Mouse (Mus musculus): ENCODE results near the gene Lrrc28. TPM values are rescaled to one million over a fixed set of nuclear protein-coding genes. Genes with fewer than 3 reads are reported as not detected.

The Lrrc28 gene
- polyA plus RNA-seq, 1 experiment from 2014 or later = 22.1 TPM

- WGBS = 90% methylated on average over 7 of the region's 7 CpGs
- Histone ChIP-seq H3K4me3 (ENCODE audit: low read depth, low read length) (no peak overlapping the region), H3K27ac (ENCODE audit: low read depth, low read length) (no peak overlapping the region), H3K9me3 (ENCODE audit: control insufficient read depth, low read length) (no peaks in the 10 kb centered on the region), H3K36me3 (ENCODE audit: control insufficient read depth, insufficient read depth, low read length) (no peaks in the 10 kb centered on the region), H3K27me3 (ENCODE audit: control insufficient read depth, insufficient read depth, low read length) (no peaks in the 10 kb centered on the region), H3K4me2 (no peak overlapping the region), H3K9ac (ENCODE audit: low read length) (no peak overlapping the region), H3K4me1 (ENCODE audit: control insufficient read depth, insufficient read depth, low read length) (no peaks in the 10 kb centered on the region)
- DNase-seq (ENCODE audit: low spot score, missing footprints) (no peak), ATAC-seq (ENCODE audit: low FRiP score) (no peak)
Observed at GRCm38 (mm10) chr7:67614464-67614861, 30.6 kb downstream of the Lrrc28 start.

- DNase-seq (ENCODE audit: low spot score, missing footprints) (no peak), ATAC-seq (ENCODE audit: low FRiP score) (no peak)
- Histone ChIP-seq H3K4me2 (no peak overlapping the region), H3K9ac (ENCODE audit: low read length) (no peak overlapping the region), H3K9me3 (ENCODE audit: control insufficient read depth, low read length) (no peaks in the 10 kb centered on the region), H3K36me3 (ENCODE audit: control insufficient read depth, insufficient read depth, low read length) (no peaks in the 10 kb centered on the region), H3K4me3 (ENCODE audit: low read depth, low read length) (no peak overlapping the region), H3K27ac (ENCODE audit: low read depth, low read length) (no peak overlapping the region), H3K27me3 (ENCODE audit: control insufficient read depth, insufficient read depth, low read length) (no peaks in the 10 kb centered on the region), H3K4me1 (ENCODE audit: control insufficient read depth, insufficient read depth, low read length) (no peaks in the 10 kb centered on the region)
- WGBS = 57% methylated on average over 10 of the region's 10 CpGs
Observed at GRCm38 (mm10) chr7:67613795-67614463, 31.1 kb downstream of the Lrrc28 start.

GRCm38 (mm10) chr7:67608348-67609024 is 36.6 kb downstream of the Lrrc28 start:
- Histone ChIP-seq H3K4me2 (no peak overlapping the region), H3K4me1 (ENCODE audit: control insufficient read depth, insufficient read depth, low read length) (no peaks in the 10 kb centered on the region), H3K36me3 (ENCODE audit: control insufficient read depth, insufficient read depth, low read length) (no peaks in the 10 kb centered on the region), H3K9me3 (ENCODE audit: control insufficient read depth, low read length) (no peaks in the 10 kb centered on the region), H3K27me3 (ENCODE audit: control insufficient read depth, insufficient read depth, low read length) (no peaks in the 10 kb centered on the region), H3K4me3 (ENCODE audit: low read depth, low read length) (no peak overlapping the region), H3K27ac (ENCODE audit: low read depth, low read length) (no peak overlapping the region), H3K9ac (ENCODE audit: low read length) (no peak overlapping the region)
- DNase-seq (ENCODE audit: low spot score, missing footprints) (no peak), ATAC-seq (ENCODE audit: low FRiP score) (no peak)
- WGBS = 34% methylated on average over 4 of the region's 4 CpGs

GRCm38 (mm10) chr7:67607669-67608347 is 37.3 kb downstream of the Lrrc28 start:
- Histone ChIP-seq H3K4me1 (ENCODE audit: control insufficient read depth, insufficient read depth, low read length) (no peaks in the 10 kb centered on the region), H3K9ac (ENCODE audit: low read length) (no peak overlapping the region), H3K4me3 (ENCODE audit: low read depth, low read length) (no peak overlapping the region), H3K4me2 (no peak overlapping the region), H3K27me3 (ENCODE audit: control insufficient read depth, insufficient read depth, low read length) (no peaks in the 10 kb centered on the region), H3K27ac (ENCODE audit: low read depth, low read length) (no peak overlapping the region), H3K9me3 (ENCODE audit: control insufficient read depth, low read length) (no peaks in the 10 kb centered on the region), H3K36me3 (ENCODE audit: control insufficient read depth, insufficient read depth, low read length) (no peaks in the 10 kb centered on the region)
- no peak for DNase-seq (ENCODE audit: low spot score, missing footprints)
- WGBS = 60% methylated on average over 5 of the region's 5 CpGs
- no peak for ATAC-seq (ENCODE audit: low FRiP score)

GRCm38 (mm10) chr7:67606250-67606649 is 38.8 kb downstream of the Lrrc28 start:
- no peaks in the 10 kb centered on the region for H3K36me3 ChIP-seq (ENCODE audit: control insufficient read depth, insufficient read depth, low read length)
- no peaks in the 10 kb centered on the region for H3K9me3 ChIP-seq (ENCODE audit: control insufficient read depth, low read length)
- no peaks in the 10 kb centered on the region for H3K27me3 ChIP-seq (ENCODE audit: control insufficient read depth, insufficient read depth, low read length)
- no peak for ATAC-seq (ENCODE audit: low FRiP score)
- no peak overlapping the region for H3K9ac ChIP-seq (ENCODE audit: low read length)
- 67% methylated on average over 1 of the region's 1 CpGs for WGBS
- no peak for DNase-seq (ENCODE audit: low spot score, missing footprints)
- H3K4me1 ChIP-seq (ENCODE audit: control insufficient read depth, insufficient read depth, low read length) = no peaks in the 10 kb centered on the region
- no peak overlapping the region for H3K27ac ChIP-seq (ENCODE audit: low read depth, low read length)
- no peak overlapping the region for H3K4me3 ChIP-seq (ENCODE audit: low read depth, low read length)
- no peak overlapping the region for H3K4me2 ChIP-seq

GRCm38 (mm10) chr7:67605114-67605513 is 40.0 kb downstream of the Lrrc28 start:
- H3K4me1 ChIP-seq (ENCODE audit: control insufficient read depth, insufficient read depth, low read length) = no peaks in the 10 kb centered on the region
- ATAC-seq (ENCODE audit: low FRiP score) = no peak
- H3K27ac ChIP-seq (ENCODE audit: low read depth, low read length) = no peak overlapping the region
- no peaks in the 10 kb centered on the region for H3K27me3 ChIP-seq (ENCODE audit: control insufficient read depth, insufficient read depth, low read length)
- H3K9ac ChIP-seq (ENCODE audit: low read length) = no peak overlapping the region
- no peak for DNase-seq (ENCODE audit: low spot score, missing footprints)
- WGBS = 89% methylated on average over 6 of the region's 6 CpGs
- H3K4me3 ChIP-seq (ENCODE audit: low read depth, low read length) = no peak overlapping the region
- no peaks in the 10 kb centered on the region for H3K36me3 ChIP-seq (ENCODE audit: control insufficient read depth, insufficient read depth, low read length)
- no peak overlapping the region for H3K4me2 ChIP-seq
- H3K9me3 ChIP-seq (ENCODE audit: control insufficient read depth, low read length) = no peaks in the 10 kb centered on the region

GRCm38 (mm10) chr7:67598050-67598449 is 47.0 kb downstream of the Lrrc28 start:
- DNase-seq (ENCODE audit: low spot score, missing footprints) = no peak
- H3K36me3 ChIP-seq (ENCODE audit: control insufficient read depth, insufficient read depth, low read length) = no peaks in the 10 kb centered on the region

GRCm38 (mm10) chr7:67596961-67597360 is 48.1 kb downstream of the Lrrc28 start:
- Histone ChIP-seq H3K9me3 (ENCODE audit: control insufficient read depth, low read length) (no peaks in the 10 kb centered on the region), H3K27me3 (ENCODE audit: control insufficient read depth, insufficient read depth, low read length) (no peaks in the 10 kb centered on the region), H3K4me1 (ENCODE audit: control insufficient read depth, insufficient read depth, low read length) (no peaks in the 10 kb centered on the region), H3K36me3 (ENCODE audit: control insufficient read depth, insufficient read depth, low read length) (no peaks in the 10 kb centered on the region), H3K4me3 (ENCODE audit: low read depth, low read length) (no peak overlapping the region), H3K27ac (ENCODE audit: low read depth, low read length) (no peak overlapping the region), H3K9ac (ENCODE audit: low read length) (no peak overlapping the region), H3K4me2 (no peak overlapping the region)
- WGBS = 81% methylated on average over 1 of the region's 1 CpGs
- DNase-seq (ENCODE audit: low spot score, missing footprints) = no peak
- no peak for ATAC-seq (ENCODE audit: low FRiP score)

More at GRCm38 (mm10) chr7:67598050-67598449, 47.0 kb downstream of the Lrrc28 start:
- H3K9ac ChIP-seq (ENCODE audit: low read length) = no peak overlapping the region
- H3K9me3 ChIP-seq (ENCODE audit: control insufficient read depth, low read length) = no peaks in the 10 kb centered on the region
- H3K4me1 ChIP-seq (ENCODE audit: control insufficient read depth, insufficient read depth, low read length) = no peaks in the 10 kb centered on the region
- H3K27ac ChIP-seq (ENCODE audit: low read depth, low read length) = no peak overlapping the region
- ATAC-seq (ENCODE audit: low FRiP score) = no peak
- no peak overlapping the region for H3K4me3 ChIP-seq (ENCODE audit: low read depth, low read length)
- 91% methylated on average over 3 of the region's 3 CpGs for WGBS
- H3K4me2 ChIP-seq = no peak overlapping the region
- H3K27me3 ChIP-seq (ENCODE audit: control insufficient read depth, insufficient read depth, low read length) = no peaks in the 10 kb centered on the region

GRCm38 (mm10) chr7:67596322-67596721 is 48.7 kb downstream of the Lrrc28 start:
- Histone ChIP-seq H3K4me2 (no peak overlapping the region), H3K9ac (ENCODE audit: low read length) (no peak overlapping the region), H3K36me3 (ENCODE audit: control insufficient read depth, insufficient read depth, low read length) (no peaks in the 10 kb centered on the region), H3K27me3 (ENCODE audit: control insufficient read depth, insufficient read depth, low read length) (no peaks in the 10 kb centered on the region), H3K4me1 (ENCODE audit: control insufficient read depth, insufficient read depth, low read length) (no peaks in the 10 kb centered on the region), H3K4me3 (ENCODE audit: low read depth, low read length) (no peak overlapping the region), H3K9me3 (ENCODE audit: control insufficient read depth, low read length) (no peaks in the 10 kb centered on the region), H3K27ac (ENCODE audit: low read depth, low read length) (no peak overlapping the region)
- 96% methylated on average over 1 of the region's 1 CpGs for WGBS
- no peak for ATAC-seq (ENCODE audit: low FRiP score)
- DNase-seq (ENCODE audit: low spot score, missing footprints) = no peak
